Mouse (Mus musculus) kidney, postnatal 0 days (tissue): ENCODE measurements around the gene Gm21962. TPM values are rescaled to one million over a fixed set of nuclear protein-coding genes. Genes with fewer than 3 reads are reported as not detected.

Experiments used
- ATAC-seq: fragments of 200-750 bp; cut with Nextera tagmentation; replicated peaks from 2 replicates; pipeline ENCODE4 v1.8.0; 2017; ENCODE audit warnings: low read depth, moderate number of reproducible peaks, moderate TSS enrichment, moderate library complexity; ENCODE audit not compliant: low FRiP score
- DNase-seq: peaks from one replicate; pipeline ENCODE4 v3.0.0-alpha.2; 2016; ENCODE audit warnings: low spot score
- H3K27ac ChIP-seq: fragments of 300-500 bp; sonication (generic); 2 replicates; pipeline ENCODE4 v1.5.1; 2014; ENCODE audit warnings: mild to moderate bottlenecking
- H3K27me3 ChIP-seq: fragments of 300-500 bp; sonication (generic); 2 replicates; pipeline ENCODE4 v1.6.1; 2014; ENCODE audit warnings: low read length, mixed read lengths; ENCODE audit not compliant: insufficient read depth
- H3K36me3 ChIP-seq: fragments of 300-500 bp; sonication (generic); 2 replicates; pipeline ENCODE4 v1.6.1; 2014; ENCODE audit warnings: low read length, mixed read lengths; ENCODE audit not compliant: insufficient read depth
- H3K4me1 ChIP-seq: fragments of 300-500 bp; sonication (generic); replicated peaks from 2 replicates; pipeline ENCODE4 v1.6.1; 2014; ENCODE audit warnings: antibody characterized with exemption, low read length, mixed read lengths; ENCODE audit not compliant: insufficient read depth
- H3K4me2 ChIP-seq: fragments of 300-500 bp; sonication (generic); 2 replicates; pipeline ENCODE4 v1.6.1; 2014; ENCODE audit warnings: mild to moderate bottlenecking, low read length, moderate library complexity, mixed read lengths
- H3K4me3 ChIP-seq: fragments of 300-500 bp; sonication (generic); replicated peaks from 2 replicates; pipeline ENCODE4 v1.5.1; 2014; ENCODE audit warnings: low read depth, low read length
- H3K9ac ChIP-seq: fragments of 300-500 bp; sonication (generic); 2 replicates; pipeline ENCODE4 v1.6.1; 2014; ENCODE audit warnings: low read depth, low read length
- H3K9me3 ChIP-seq: fragments of 300-500 bp; sonication (generic); replicated peaks from 2 replicates; pipeline ENCODE4 v1.6.1; 2016; ENCODE audit warnings: low read length, inconsistent platforms, mixed read lengths
- CTCF ChIP-seq: IDR thresholded peaks from 2 replicates; pipeline ENCODE4 v1.5.1; 2016; ENCODE audit warnings: antibody characterized with exemption, low read depth, mild to moderate bottlenecking, moderate library complexity
- WGBS: fragments of 180-500 bp; shearing (Covaris S2); extraction: QIAGEN DNeasy Blood & Tissue Kit; methylation state at CpG from one replicate; pipeline ENCODE4 v1.1.7; 2014; 5-methylcytosine and 5-hydroxymethylcytosine counted together
- microRNA-seq: library from miRNA; unstranded; fragments of <30 nt; microRNA quantifications from one replicate; pipeline ENCODE4, GENCODE M21; 2016
- polyA plus RNA-seq: library from polyadenylated mRNA; unstranded; fragments of >200 nt; fragmentation: Nextera tagmentation; extraction: Ambion mirVana; gene quantifications from 2 replicates; pipeline ENCODE4 v1.2.1, GENCODE M21; 2015

Gm21962 gene
- polyA plus RNA-seq, 1 experiment from 2014 or later: not detected

DNA sequence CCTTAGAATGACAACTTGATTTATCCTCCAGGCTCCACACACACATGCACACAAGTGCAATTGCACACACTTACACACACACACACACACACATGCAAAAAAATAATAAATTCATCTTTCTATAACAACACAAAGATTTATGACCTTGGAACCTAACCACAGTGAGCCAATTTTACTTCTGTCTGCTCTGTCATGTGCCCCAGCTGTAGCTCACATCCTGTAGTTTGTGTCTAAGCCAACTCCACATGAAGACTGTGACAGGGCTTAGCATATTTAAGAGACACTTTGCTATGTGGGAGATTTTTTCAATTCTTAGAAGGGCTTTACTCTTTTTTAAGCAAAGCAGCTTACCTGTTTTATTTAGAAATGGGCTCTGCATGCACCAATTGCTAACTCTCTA is 20.2 kb downstream of the Gm21962 start:
- H3K27me3 ChIP-seq: no peaks in the 10 kb centered on the region
- H3K27ac ChIP-seq: no peak overlapping the region
- no peak overlapping the region for H3K9ac ChIP-seq
- DNase-seq: peak; percentile 56
- no peak overlapping the region for H3K4me2 ChIP-seq
- no peaks in the 10 kb centered on the region for H3K4me1 ChIP-seq
- no peak for TF ChIP-seq CTCF
- H3K36me3 ChIP-seq: no peaks in the 10 kb centered on the region
- H3K4me3 ChIP-seq: no peak overlapping the region
- ATAC-seq: no peak
- no peaks in the 10 kb centered on the region for H3K9me3 ChIP-seq

DNA sequence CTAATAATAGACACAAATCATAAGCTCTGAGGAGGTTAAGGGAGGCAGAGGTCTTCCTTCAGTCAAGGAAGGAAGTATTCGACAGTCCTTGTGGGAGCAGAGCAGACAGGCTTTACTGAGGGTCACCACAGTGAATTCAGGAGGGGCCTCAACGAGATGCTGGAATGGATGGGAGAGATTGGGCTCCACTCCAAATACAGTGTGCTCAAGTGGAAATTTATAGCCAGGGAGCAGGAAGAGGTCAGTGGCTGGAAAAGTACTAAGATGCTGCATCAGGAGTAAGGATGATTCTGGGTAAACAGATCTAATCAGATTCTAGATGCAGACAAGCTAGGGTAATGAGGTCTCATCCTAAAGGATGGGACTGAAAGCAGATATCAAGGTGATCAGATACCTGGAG is 44.6 kb downstream of the Gm21962 start:
- WGBS: 7% methylated on average over 2 of the region's 2 CpGs
- H3K27ac ChIP-seq: peak overlapping the region; percentile 70
- H3K27me3 ChIP-seq: no peaks in the 10 kb centered on the region
- DNase-seq (peak; percentile 88), ATAC-seq (peak; percentile 59)
- no peak overlapping the region for H3K9ac ChIP-seq
- no peak for TF ChIP-seq CTCF
- no peak overlapping the region for H3K4me2 ChIP-seq
- no peaks in the 10 kb centered on the region for H3K9me3 ChIP-seq
- no peaks in the 10 kb centered on the region for H3K36me3 ChIP-seq
- no peak overlapping the region for H3K4me3 ChIP-seq
- 0 out of 2 replicates have a peak, but pooled peaks cover 7% of the 10 kb centered on the region for H3K4me1 ChIP-seq

DNA sequence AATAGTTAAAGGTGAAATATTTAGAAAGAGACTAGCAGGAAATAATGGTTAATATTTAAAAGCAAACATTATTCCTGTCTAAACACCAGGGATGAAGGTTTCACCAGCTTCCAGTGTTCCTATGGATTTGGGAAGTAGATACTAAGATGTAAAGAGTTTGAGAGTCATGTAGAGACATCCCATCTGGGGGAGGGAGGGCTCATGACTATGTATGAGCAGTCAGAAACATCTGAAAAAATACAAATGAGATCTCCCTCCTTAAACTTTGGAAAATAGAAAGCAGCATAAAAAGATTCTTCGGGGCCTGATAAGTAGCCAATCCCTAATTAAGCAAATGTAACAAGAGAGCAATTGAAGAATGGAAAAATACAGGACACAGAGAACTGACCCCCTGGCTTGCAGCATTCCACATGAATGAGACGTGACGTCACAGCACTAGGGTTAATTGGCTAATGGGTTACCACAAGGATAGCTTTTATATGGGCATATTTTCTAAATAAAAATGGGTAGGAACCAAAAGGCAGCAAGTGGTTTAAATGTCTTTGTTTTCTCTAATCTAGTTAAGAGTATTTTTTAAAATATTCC is 45.3 kb downstream of the Gm21962 start:
- no peak for ATAC-seq
- no peak for TF ChIP-seq CTCF
- no peaks in the 10 kb centered on the region for H3K9me3 ChIP-seq
- H3K4me3 ChIP-seq: no peak overlapping the region
- H3K27me3 ChIP-seq: no peaks in the 10 kb centered on the region
- peak; percentile 68 for DNase-seq
- H3K27ac ChIP-seq: peak overlapping the region; percentile 70
- 40% methylated on average over 3 of the region's 3 CpGs for WGBS
- H3K36me3 ChIP-seq: no peaks in the 10 kb centered on the region
- H3K4me2 ChIP-seq: no peak overlapping the region
- no peak overlapping the region for H3K9ac ChIP-seq
- H3K4me1 ChIP-seq: 0 out of 2 replicates have a peak, but pooled peaks cover 7% of the 10 kb centered on the region

Small RNA genes within 50 kb of the gene (microRNA-seq; reads per million reads assigned to microRNA genes)
- not detected for gene Gm22468

Other genes with a start within 250 kb of the Gm21962 start
- gene Ddit4l, start 49.9 kb upstream of the Gm21962 start, polyA plus RNA-seq: 19.6 and 23.1 TPM in 2 replicates
- gene H2afz, start 193.0 kb downstream of the Gm21962 start, polyA plus RNA-seq: 1,659 and 1,680 TPM in 2 replicates
- 11.6 and 12.1 TPM in 2 replicates for gene Dnajb14, start 196.2 kb downstream of the Gm21962 start, polyA plus RNA-seq
- 131 and 135 TPM in 2 replicates for gene Lamtor3, start 247.0 kb downstream of the Gm21962 start, polyA plus RNA-seq